Mouse (Mus musculus): Measurements from ENCODE around the gene Fgfr2. TPM values are rescaled to one million over a fixed set of nuclear protein-coding genes. Genes with fewer than 3 reads are reported as not detected.

Gene Fgfr2
- polyA plus RNA-seq, 1 experiment from 2014 or later, result 47.9 TPM

DNA sequence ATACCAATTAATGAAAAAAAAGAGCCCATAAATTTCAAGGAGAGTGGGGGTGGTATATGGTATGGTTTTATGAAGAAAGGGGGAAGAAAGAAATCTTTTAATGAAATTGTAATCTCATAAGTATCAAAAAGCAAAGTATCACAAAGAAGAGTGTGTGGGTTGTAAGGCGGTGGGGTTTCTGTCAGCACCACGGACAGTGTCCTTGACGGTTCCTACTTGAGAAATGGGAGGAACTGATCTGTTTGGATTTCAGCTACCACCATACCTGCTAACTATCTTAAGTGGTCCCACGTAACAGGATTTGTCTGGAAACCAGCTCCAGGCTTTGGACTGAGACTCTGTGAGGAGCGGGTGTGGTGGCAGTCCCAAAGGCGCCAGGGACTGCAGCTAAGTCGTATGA lies 1205.8 kb downstream of the Fgfr2 start:
- H3K27me3 ChIP-seq, result no peaks in the 10 kb centered on the region
- no peak overlapping the region for H3K27ac ChIP-seq
- H3K9me3 ChIP-seq (replicated peaks), result no peaks in the 10 kb centered on the region
- H3K4me2 ChIP-seq, result no peak overlapping the region
- H3K4me1 ChIP-seq, result no peaks in the 10 kb centered on the region
- H3K4me3 ChIP-seq, result no peak overlapping the region
- ATAC-seq, result no peak
- H3K9ac ChIP-seq, result no peak overlapping the region
- H3K36me3 ChIP-seq (ENCODE audit: poor library complexity, severe bottlenecking), result no peaks in the 10 kb centered on the region
- WGBS, result 53% methylated on average over 7 of the region's 7 CpGs

DNA sequence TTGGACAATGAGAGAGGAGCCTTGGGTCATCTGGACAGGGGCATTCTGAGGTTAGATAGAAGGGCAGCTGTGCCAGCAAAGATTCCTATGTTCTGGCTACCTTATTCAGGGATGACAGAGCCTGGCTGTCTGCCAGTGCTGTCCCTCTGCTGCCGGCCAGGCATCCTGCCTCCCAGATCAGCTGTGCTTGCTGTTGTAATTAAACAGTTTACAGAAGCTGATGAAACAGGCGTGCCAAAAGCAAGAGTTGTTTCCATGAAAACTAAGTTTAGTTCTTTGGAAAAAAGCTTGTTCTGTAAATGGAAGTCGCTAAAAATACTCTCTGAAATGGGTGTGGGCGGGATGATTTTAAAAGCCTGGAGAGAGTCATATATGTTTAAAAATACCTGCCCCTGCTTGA lies 1213.5 kb downstream of the Fgfr2 start:
- H3K27me3 ChIP-seq, result no peaks in the 10 kb centered on the region
- WGBS, result 45% methylated on average over 4 of the region's 4 CpGs
- no peaks in the 10 kb centered on the region for H3K9me3 ChIP-seq (replicated peaks)
- H3K9ac ChIP-seq, result no peak overlapping the region
- no peak overlapping the region for H3K4me3 ChIP-seq
- H3K4me2 ChIP-seq, result no peak overlapping the region
- H3K4me1 ChIP-seq, result peaks cover 11% of the 10 kb centered on the region
- ATAC-seq, result no peak
- no peak overlapping the region for H3K27ac ChIP-seq
- H3K36me3 ChIP-seq (ENCODE audit: poor library complexity, severe bottlenecking), result no peaks in the 10 kb centered on the region

DNA sequence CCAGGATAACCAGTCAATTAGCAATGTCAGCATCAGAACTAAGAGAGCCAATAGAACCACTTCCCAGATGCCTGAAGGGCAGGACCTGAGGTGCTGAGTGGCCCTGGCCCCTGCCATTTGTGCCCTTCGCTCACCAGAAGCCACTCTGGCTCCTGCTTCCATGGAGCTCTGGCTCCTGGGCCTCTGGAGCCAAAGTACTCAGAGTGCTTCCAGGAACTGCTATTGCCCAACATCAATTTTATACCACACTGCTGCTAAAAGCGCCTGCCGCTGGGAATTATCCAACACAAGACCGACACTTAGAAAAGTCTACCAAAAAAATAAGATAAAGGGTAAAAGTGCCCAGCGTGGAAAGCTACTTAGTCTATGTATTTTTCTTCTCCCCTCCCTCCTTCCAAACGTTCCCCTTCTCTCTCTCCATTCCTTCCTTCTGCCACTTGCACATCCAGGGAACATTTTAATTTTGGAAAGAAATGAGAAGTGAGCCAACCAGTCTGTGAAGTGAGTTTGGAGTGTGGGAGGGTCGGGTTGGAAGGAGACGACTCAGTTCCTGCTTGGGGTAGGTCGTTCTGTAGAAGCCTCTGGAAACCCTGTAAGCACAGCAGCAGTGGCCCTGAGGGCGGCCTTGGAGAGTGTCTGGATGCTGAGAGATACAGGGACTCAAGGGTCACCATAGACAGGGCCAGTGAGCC lies 1216.5 kb downstream of the Fgfr2 start:
- Histone ChIP-seq H3K4me3 (no peak overlapping the region), H3K27me3 (no peaks in the 10 kb centered on the region), H3K9ac (no peak overlapping the region), H3K4me1 (peaks cover 11% of the 10 kb centered on the region), H3K4me2 (no peak overlapping the region), H3K9me3 (replicated peaks) (no peaks in the 10 kb centered on the region), H3K36me3 (ENCODE audit: poor library complexity, severe bottlenecking) (no peaks in the 10 kb centered on the region), H3K27ac (no peak overlapping the region)
- ATAC-seq, result no peak
- WGBS, result 82% methylated on average over 10 of the region's 10 CpGs

DNA sequence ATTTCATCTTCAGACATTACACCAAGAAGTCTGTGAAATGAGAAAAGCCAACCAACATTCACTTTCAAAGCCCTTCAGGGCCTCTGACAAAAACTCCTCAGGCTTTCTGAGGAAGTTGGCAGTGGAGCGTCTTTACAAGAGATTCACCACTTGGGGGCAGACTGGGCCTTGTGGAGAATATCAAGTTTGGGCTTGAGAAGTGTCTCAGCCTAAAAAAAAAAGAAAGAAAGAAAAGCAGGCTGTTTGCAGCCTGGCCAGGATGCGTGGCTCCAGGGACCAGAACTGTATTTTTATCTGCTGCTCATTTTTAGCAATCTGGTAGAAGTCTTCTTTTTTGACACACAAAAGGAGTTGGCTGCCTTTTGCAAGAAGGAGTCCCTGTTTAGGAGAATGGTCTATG lies 1223.8 kb downstream of the Fgfr2 start:
- H3K36me3 ChIP-seq (ENCODE audit: poor library complexity, severe bottlenecking), result no peaks in the 10 kb centered on the region
- H3K9ac ChIP-seq, result no peak overlapping the region
- H3K9me3 ChIP-seq (replicated peaks), result 0 out of 2 replicates have a peak, but pooled peaks cover 3% of the 10 kb centered on the region
- H3K27me3 ChIP-seq, result peaks cover 2% of the 10 kb centered on the region; the same call in 1 of the 2 replicates
- H3K4me3 ChIP-seq, result no peak overlapping the region
- WGBS, result 4% methylated on average over 2 of the region's 2 CpGs
- ATAC-seq, result no peak
- H3K27ac ChIP-seq, result no peak overlapping the region
- H3K4me1 ChIP-seq, result no peaks in the 10 kb centered on the region
- H3K4me2 ChIP-seq, result no peak overlapping the region

DNA sequence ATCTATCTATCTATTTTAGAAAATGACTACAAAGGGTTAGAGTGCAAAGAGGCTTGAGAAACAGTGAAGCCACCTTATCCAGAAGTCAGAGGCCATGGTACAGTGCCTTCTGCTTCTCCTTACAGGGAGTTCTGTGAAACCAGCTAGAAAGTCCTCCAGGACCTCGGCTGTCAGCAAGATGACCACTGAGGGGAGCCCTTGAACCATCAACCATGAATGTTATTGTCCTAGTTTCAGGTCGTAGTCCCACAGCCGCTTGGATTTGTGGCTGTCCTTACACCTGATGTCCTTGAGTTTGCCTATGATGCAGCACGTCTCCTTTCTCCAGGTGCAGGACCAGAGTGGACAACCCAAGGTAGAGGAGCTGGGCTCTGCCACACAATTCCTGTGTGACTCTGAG lies 1225.9 kb downstream of the Fgfr2 start:
- ATAC-seq, result no peak
- WGBS, result 15% methylated on average over 4 of the region's 4 CpGs
- H3K4me3 ChIP-seq, result no peak overlapping the region

DNA sequence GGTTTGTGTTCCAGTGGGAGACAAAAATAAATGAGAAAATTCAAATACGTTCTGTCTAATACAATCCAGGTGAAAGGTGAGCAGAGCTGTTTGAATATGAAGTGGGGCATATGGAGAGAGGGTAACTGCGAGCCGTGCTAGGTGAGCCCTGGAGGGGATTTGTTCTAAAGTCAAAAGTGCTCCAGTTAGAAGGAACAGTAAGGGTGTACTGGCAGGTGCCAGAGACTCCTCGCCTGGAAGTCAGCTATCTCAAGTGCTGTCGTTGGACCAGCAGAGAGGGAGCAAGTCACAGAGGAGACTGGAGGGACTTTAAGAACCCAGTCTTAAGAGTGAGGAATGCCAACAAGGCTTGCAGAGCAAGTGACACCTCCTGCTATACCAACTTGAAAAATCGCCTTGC lies 1240.3 kb downstream of the Fgfr2 start:
- H3K4me3 ChIP-seq, result no peak overlapping the region
- no peak overlapping the region for H3K27ac ChIP-seq
- no peak overlapping the region for H3K9ac ChIP-seq
- no peaks in the 10 kb centered on the region for H3K4me1 ChIP-seq
- no peaks in the 10 kb centered on the region for H3K36me3 ChIP-seq (ENCODE audit: poor library complexity, severe bottlenecking)
- H3K4me2 ChIP-seq, result no peak overlapping the region
- ATAC-seq, result no peak
- H3K27me3 ChIP-seq, result peaks cover 77% of the 10 kb centered on the region
- WGBS, result 67% methylated on average over 6 of the region's 6 CpGs
- H3K9me3 ChIP-seq (replicated peaks), result no peaks in the 10 kb centered on the region

More for the DNA sequence above, 1225.9 kb downstream of the Fgfr2 start:
- no peak overlapping the region for H3K9ac ChIP-seq
- 0 out of 2 replicates have a peak, but pooled peaks cover 5% of the 10 kb centered on the region for H3K9me3 ChIP-seq (replicated peaks)
- no peaks in the 10 kb centered on the region for H3K36me3 ChIP-seq (ENCODE audit: poor library complexity, severe bottlenecking)
- H3K27me3 ChIP-seq, result peaks cover 2% of the 10 kb centered on the region
- no peaks in the 10 kb centered on the region for H3K4me1 ChIP-seq
- no peak overlapping the region for H3K4me2 ChIP-seq
- no peak overlapping the region for H3K27ac ChIP-seq

DNA sequence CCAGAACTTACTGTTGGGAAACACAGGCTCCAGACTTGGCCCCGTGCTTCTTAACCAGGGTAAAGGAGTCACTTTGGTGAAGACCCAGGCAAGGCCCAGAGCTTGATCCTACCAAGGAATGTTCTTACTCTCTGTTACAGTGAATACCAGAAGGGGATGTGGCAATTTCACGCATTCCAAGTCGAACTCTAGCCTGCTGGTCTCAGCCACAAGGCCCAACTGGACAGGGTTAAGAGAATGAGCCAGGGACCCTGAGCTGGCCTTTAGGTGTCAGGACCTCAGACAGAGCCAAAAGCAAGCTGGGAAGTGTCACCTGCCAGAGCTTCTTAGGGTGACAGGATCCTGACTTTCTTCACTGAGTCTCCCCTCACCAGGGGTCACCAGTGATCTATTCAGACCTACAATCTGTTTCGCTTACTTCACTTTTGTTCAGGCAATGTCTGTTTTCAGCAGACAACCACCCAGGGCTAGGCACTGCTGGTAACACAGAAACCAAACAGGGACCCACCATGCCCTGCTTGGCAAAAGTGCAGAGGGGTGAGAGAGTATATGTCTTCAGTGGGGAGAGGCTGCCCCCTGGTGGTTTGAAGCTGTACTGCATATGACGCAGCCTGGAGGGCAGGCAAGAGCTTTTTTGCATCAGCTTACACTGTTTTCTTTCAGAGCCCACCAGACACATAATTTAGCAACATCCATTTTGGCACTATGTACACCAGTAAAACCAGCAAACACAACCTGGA lies 1241.1 kb downstream of the Fgfr2 start:
- ATAC-seq, result 0 out of 2 replicates have a peak, but pooled peaks have one; percentile 53
- WGBS, result 53% methylated on average over 5 of the region's 5 CpGs
- H3K4me2 ChIP-seq, result no peak overlapping the region
- no peaks in the 10 kb centered on the region for H3K4me1 ChIP-seq
- H3K9ac ChIP-seq, result no peak overlapping the region
- H3K27ac ChIP-seq, result no peak overlapping the region
- no peaks in the 10 kb centered on the region for H3K9me3 ChIP-seq (replicated peaks)
- no peaks in the 10 kb centered on the region for H3K36me3 ChIP-seq (ENCODE audit: poor library complexity, severe bottlenecking)
- no peak overlapping the region for H3K4me3 ChIP-seq
- peaks cover 72% of the 10 kb centered on the region for H3K27me3 ChIP-seq

DNA sequence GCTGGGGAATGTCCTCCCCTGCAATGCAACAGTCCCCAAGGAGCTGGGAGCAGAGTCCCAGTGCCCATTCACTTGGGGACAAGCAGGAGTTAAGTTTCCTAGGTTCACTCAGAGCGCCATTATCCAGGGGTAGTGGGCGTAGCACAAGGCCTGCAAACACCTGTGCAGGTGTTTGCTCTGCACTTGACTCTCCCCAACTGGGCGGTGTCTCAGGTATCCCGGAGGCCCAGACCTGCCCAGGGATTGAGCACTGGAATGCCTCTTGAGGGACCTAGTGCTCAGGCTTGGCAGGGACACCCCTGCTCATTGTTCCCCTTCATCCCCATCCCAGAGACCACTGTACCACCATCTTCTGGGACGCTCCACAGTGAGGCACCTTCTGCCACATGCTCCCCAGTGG lies 1243.0 kb downstream of the Fgfr2 start:
- Histone ChIP-seq H3K27ac (no peak overlapping the region), H3K4me3 (no peak overlapping the region), H3K27me3 (peaks cover 74% of the 10 kb centered on the region), H3K9ac (no peak overlapping the region), H3K4me1 (no peaks in the 10 kb centered on the region), H3K36me3 (ENCODE audit: poor library complexity, severe bottlenecking) (no peaks in the 10 kb centered on the region), H3K4me2 (no peak overlapping the region), H3K9me3 (replicated peaks) (no peaks in the 10 kb centered on the region)
- 88% methylated on average over 5 of the region's 5 CpGs for WGBS
- no peak for ATAC-seq

DNA sequence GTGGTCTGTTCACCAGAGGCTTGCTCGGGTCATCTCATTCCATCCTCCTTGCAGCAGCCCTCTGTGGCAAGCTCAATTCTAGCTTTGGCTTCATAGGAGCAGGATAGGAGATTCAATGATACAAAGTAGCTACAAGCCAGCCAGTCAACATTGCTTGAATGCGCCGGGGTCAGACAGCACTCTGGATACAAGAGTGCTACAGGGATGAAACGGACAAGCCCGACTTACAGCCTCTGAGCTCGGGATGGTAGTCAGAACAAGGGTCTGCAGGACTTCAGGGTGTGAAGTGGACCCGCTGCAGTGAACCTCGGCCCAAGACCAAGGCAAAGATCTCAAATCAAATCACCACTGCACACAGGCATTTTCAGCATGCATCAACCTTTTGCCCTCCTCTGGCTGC lies 1244.3 kb downstream of the Fgfr2 start:
- Histone ChIP-seq H3K27me3 (peaks cover 73% of the 10 kb centered on the region), H3K36me3 (ENCODE audit: poor library complexity, severe bottlenecking) (no peaks in the 10 kb centered on the region), H3K9ac (no peak overlapping the region), H3K4me3 (no peak overlapping the region), H3K4me1 (no peaks in the 10 kb centered on the region), H3K4me2 (no peak overlapping the region), H3K9me3 (replicated peaks) (no peaks in the 10 kb centered on the region), H3K27ac (no peak overlapping the region)
- 84% methylated on average over 8 of the region's 8 CpGs for WGBS
- ATAC-seq, result no peak

DNA sequence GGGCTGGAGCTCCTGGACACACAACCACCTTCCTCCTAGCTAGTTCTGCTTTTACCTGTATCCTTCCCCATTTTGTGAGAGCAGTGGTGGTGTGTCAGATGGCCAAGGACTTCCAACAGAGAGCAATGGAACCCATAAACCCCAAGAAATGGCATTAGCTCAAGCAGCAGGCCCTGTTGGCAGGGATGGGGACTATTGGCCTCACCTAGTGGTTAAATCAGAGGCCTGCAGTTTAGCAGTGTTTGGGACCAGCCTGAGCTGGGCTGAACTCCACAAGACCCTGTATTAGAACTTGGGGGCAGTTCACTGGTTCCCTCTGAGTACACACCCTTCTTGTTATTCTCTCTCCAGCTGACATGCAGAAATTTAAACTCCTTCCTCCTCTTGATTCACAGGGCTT lies 1262.0 kb downstream of the Fgfr2 start:
- Histone ChIP-seq H3K4me1 (no peaks in the 10 kb centered on the region), H3K9ac (no peak overlapping the region), H3K4me2 (no peak overlapping the region), H3K36me3 (ENCODE audit: poor library complexity, severe bottlenecking) (no peaks in the 10 kb centered on the region), H3K9me3 (replicated peaks) (no peaks in the 10 kb centered on the region), H3K27ac (no peak overlapping the region), H3K27me3 (peaks cover 44% of the 10 kb centered on the region), H3K4me3 (no peak overlapping the region)
- no peak for ATAC-seq

DNA sequence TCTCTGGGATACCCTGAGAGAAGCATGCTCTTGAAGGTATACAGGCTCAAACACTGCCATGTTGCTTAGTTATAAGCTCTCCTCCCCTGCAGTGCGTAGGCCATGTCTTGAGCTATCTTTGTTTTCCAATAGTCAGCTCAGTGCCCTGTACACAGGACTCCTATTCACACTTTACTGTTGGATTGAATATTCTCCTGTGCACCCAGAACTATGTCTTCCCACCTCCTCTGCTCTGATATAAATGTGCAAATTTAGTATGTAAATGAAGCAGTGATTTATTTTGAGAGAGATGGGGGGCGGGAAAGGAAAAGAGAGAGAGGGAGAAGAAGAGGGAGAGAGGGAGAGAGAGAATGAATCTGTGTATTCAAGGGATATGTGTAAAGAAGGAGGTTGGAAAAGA lies 1267.5 kb downstream of the Fgfr2 start:
- Histone ChIP-seq H3K4me1 (no peaks in the 10 kb centered on the region), H3K9ac (no peak overlapping the region), H3K27ac (no peak overlapping the region), H3K9me3 (replicated peaks) (no peaks in the 10 kb centered on the region), H3K36me3 (ENCODE audit: poor library complexity, severe bottlenecking) (no peaks in the 10 kb centered on the region), H3K4me2 (no peak overlapping the region), H3K4me3 (no peak overlapping the region), H3K27me3 (peaks cover 39% of the 10 kb centered on the region)
- WGBS, result 91% methylated on average over 2 of the region's 2 CpGs
- ATAC-seq, result no peak

DNA sequence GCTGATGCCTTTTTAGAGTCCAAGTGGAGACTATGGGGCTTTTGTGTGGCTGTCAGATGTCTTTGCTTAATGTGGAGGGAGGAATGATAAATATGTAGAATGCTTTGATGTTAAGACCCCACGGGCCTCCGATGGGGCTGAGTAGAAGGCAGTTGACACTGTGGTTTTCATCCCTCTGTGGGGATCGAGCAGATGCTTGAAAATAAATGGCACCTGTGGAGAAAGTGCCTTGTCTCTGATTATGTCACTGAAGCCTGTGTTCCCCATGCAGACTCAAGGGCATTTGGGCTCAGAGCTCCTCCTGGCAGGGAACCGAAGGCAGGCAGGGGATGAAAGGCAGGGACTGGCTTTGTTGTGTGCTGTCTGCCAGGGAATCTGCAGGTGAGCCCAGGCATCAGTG lies 1272.6 kb downstream of the Fgfr2 start:
- 35% methylated on average over 4 of the region's 4 CpGs for WGBS
- Histone ChIP-seq H3K4me3 (no peak overlapping the region), H3K9ac (no peak overlapping the region), H3K4me2 (no peak overlapping the region), H3K4me1 (peaks cover 5% of the 10 kb centered on the region; the same call in 1 of the 2 replicates), H3K9me3 (replicated peaks) (no peaks in the 10 kb centered on the region), H3K27ac (no peak overlapping the region), H3K36me3 (ENCODE audit: poor library complexity, severe bottlenecking) (no peaks in the 10 kb centered on the region), H3K27me3 (peaks cover 51% of the 10 kb centered on the region)
- ATAC-seq, result peak; percentile 30; the same call in 1 of the 2 replicates

Data from forebrain, embryonic 13.5 days (tissue).